Mouse (Mus musculus) kidney, adult 2 months (tissue): Measurements from ENCODE around the gene Mast4.

Experiments used
- CTCF ChIP-seq: fragments of 200-500 bp; conservative IDR thresholded peaks from 2 replicates; pipeline ENCODE4 v1.5.1; 2011; ENCODE audit warnings: low read depth, mild to moderate bottlenecking, control low read depth, low read length, moderate library complexity, mixed read lengths; ENCODE audit not compliant: insufficient read depth, insufficient read length
- POLR2A ChIP-seq: fragments of 200-500 bp; IDR thresholded peaks from one replicate; pipeline ENCODE4 v1.6.1; 2011; ENCODE audit warnings: low read depth, low read length, control low read depth

- TF ChIP-seq CTCF (no peak; the same call in 1 of the 2 replicates), POLR2A (no peak)
These were observed 138.0 kb downstream of the Mast4 start for GRCm38 (mm10) chr13:103196307-103196706.
